Mouse (Mus musculus): Measurements from ENCODE around the gene Atp5e. TPM values are rescaled to one million over a fixed set of nuclear protein-coding genes. Genes with fewer than 3 reads are reported as not detected.

The Atp5e gene
- polyA plus RNA-seq, 2 experiments from 2014 or later, result 705 to 752 TPM

DNA sequence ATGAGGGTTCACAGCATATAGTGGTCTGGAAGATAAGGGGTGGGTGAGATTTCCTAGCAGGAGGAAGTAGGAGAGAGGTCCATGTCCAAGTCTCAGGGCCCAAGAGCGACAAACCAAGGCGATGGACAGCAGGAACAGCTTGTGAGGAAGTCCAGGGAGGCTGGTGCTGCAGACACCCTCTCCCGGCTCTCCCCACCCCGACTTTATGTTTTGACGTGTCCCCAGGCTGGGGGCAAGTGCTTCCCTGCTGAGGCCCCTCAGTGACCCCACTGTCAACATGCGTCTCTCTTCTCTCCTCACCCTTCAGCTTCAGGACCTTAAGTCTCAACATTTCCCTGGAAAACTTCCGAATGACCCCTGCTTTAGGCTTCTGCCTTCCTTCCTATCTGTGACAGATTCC lies 50.8 kb downstream of the Atp5e start:
- no peak for ATAC-seq

Other genes with a start within 250 kb of the Atp5e start
- gene Gnas, start 179.8 kb downstream of the Atp5e start, polyA plus RNA-seq (2017; shearing (Covaris generic)), result 100 to 1,000 TPM; 102 to 126 TPM
- gene Gm20721, start 117.4 kb downstream of the Atp5e start, polyA plus RNA-seq (2017; shearing (Covaris generic)), result under 1 TPM in 1 of 2 experiments, not detected in 1; 0.40 TPM
- gene Nelfcd, start 48.3 kb downstream of the Atp5e start, polyA plus RNA-seq (2017; shearing (Covaris generic)), result 10 to 100 TPM; 43.5 to 65.3 TPM
- 100 to 1,000 TPM in 1 of 2 experiments, 10 to 100 TPM in 1; 84.4 to 120 TPM for gene Ctsz, start 25.1 kb downstream of the Atp5e start, polyA plus RNA-seq (2017; shearing (Covaris generic))
- under 1 TPM in 1 of 2 experiments, not detected in 1; 0.34 TPM for gene Tubb1, start 13.4 kb downstream of the Atp5e start, polyA plus RNA-seq (2017; shearing (Covaris generic))
- 10 to 100 TPM; 81.2 to 90.9 TPM for gene Prelid3b, start 9.0 kb upstream of the Atp5e start, polyA plus RNA-seq (2017; shearing (Covaris generic))
- 1 to 10 TPM; 7.3 to 7.6 TPM for gene Zfp831, start 179.4 kb upstream of the Atp5e start, polyA plus RNA-seq (2017; shearing (Covaris generic))

All from activated CD4-positive, CD25-positive, alpha-beta regulatory T cell, adult 4 months (primary cell).